Mouse (Mus musculus) adrenal gland, adult 18-20 months (tissue): Measurements from ENCODE around the gene Ganab. TPM values are rescaled to one million over a fixed set of nuclear protein-coding genes. Genes with fewer than 3 reads are reported as not detected.
"Not testable (repeated sequence)": the region's sequence is repeated elsewhere in the genome, so short reads cannot be mapped to it uniquely, and the experiment has no call there.

Experiments used
- DNase-seq, 2 experiments: peaks; one replicate each; pipeline ENCODE4 v3.0.0; 2021 to 2022; ENCODE audit warnings: low spot score in 2 of 2
- long read RNA-seq, 2 experiments: library from polyadenylated mRNA; stranded (forward); transcript quantifications; one replicate each; pipeline ENCODE4 v2.0.0; 2021
- total RNA-seq, 2 experiments: library from RNA; stranded (reverse); gene quantifications; 1 replicate in 1 of 2; 2 replicates in 1 of 2; pipeline ENCODE4 v1.2.3; 2021

The Ganab gene
- 100 to 1,000 TPM; 163 to 212 TPM for total RNA-seq
- long read RNA-seq, experiment 1, transcript Ganab-202 (24 exons, 3,788 nt), result major isoform, 23 of 47 reads
- long read RNA-seq, experiment 1, partial matches to known transcripts, result 18 of 47 reads
- long read RNA-seq, experiment 1, other reads (novel, unspliced or antisense), result 2 of 47 reads
- long read RNA-seq, experiment 2, transcript Ganab-202 (24 exons, 3,788 nt), result major isoform, 5 of 44 reads
- long read RNA-seq, experiment 2, partial matches to known transcripts, result 37 of 44 reads
- long read RNA-seq, experiment 2, other reads (novel, unspliced or antisense), result 2 of 44 reads

DNA sequence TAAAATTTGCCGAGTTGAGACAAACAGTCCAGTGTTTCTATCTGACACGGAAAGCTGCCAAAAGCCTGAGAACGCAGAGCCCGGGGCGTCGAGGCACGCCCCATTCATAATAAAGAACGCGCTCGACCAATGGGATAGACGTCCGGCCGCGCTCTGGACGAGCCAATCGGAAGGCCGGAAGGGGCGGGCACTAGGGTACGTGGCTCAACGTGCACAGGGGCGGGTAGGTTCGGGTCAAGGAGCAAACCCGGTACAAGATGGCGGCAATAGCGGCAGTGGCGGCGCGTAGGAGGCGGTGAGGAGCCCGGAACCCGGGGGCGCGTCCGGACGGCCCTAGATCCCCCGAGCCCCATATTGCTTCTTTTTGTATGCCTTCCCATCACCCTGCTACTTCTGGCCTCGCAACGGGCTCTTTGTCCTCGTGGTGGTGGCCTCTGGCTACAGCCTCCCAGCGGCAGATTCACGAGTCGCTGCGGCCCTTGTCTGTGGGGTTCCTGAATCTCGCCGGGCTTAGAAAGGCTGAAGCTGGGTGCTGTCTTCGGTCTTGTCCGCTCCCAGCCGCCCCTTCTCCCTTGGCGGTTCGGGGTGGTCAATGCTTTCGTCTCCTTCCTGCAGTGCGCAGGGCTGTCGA is at the start of gene Ganab:
Gene Ganab, plus strand, starts transcription at position 207 of the 631 bp plus-strand sequence.
- peak; percentile 89 to 92 for DNase-seq

DNA sequence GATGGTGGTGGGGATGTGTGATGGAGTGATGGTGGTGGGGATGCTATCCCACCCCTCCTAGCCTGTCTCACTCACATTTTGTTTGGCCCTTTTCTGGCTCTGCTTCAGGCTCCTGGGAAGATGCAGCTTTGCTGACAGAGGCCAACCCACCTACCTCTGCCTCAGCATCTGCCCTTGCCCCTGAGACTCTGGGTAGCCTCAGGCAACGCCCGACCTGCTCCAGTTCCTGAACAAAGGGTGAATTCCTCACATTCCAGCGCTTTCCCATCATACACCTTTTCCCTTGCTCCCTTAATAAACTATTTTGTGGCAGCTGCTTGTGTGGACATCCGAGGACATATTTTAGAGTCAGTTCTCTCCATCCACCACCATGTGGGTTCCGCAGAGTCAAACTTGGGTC is 49.5 kb upstream of the Ganab start:
- no peak for DNase-seq

DNA sequence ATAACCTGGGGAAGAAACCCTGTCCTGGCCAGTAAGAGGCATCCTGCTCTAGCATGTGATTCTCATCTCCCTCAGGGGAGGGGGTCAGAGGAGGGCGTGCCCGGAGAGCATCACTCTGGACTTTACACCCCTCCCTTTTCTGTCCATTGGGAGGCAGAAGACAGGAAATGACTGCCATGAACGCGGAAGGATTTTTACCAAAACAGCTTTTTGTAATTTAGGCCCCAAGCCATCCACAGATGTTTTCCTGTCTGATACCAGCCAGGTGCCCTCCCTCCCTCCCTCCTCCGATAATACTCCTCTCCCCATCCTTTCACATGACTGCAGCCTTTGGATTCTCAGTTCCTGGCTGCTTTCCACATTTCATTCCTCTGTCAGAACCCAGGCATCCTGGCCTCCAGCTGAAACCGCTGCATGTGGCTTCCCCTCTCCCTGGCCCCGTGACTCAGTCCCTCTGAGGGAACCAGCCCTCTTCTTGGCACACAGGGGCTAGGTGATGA is 47.4 kb upstream of the Ganab start, which contains the start of gene Lrrn4cl:
Gene Lrrn4cl, plus strand, starts transcription at position 367 of the 500 bp plus-strand sequence.
- peak in 1 of 2 experiments; percentile 30 for DNase-seq

DNA sequence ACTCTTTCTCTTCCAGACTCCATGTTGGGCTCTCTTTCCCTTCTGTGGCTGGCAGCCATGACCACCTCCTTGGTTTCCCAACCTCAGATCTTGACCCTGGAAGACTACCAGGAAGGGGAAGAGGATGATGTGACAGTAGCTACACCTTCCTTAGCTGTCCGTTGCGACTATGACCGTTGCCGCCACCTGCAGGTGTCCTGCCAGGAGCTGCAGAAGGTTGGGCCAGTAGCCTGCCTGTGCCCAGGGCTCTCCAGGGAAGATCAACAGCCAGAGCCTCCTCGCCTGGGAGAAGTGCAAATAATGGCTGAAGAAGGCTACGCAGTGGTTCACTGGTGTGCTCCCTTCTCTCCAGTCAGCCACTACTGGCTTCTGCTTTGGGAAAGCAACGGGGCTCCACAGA is 46.2 kb upstream of the Ganab start:
- DNase-seq, result no peak

DNA sequence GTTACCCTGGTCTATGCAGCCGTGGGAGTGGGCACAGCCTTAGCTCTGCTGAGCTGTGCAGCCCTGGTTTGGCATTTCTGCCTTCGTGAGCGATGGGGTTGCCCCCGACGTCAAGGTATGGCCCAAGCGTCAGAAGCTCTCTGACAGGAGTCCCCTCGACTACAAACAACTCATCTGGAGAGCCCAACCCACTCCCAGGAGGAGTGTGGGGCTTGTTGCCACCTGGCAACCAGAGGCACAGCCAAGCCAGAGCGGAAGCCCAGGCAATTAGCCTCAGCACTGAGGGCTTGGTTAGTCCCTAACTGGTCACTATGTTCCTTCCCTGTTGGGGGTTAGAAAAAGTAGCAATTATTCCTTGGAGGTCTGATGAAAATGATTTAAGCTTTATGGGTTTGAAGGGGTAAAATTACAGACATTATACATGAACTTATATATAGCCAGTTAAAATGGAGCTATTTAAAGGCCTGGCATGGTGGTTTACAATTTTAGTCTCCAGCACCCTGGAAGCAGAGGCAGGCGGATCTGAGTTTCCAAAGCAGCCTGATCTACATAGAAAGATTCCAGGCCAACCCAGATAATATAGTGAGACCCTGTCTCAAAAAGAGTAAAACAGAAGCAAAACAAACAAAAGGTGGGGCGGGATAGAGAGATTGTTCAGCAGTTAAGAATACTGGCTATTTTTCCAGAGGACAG is 45.5 kb upstream of the Ganab start:
- DNase-seq, result no peak

DNA sequence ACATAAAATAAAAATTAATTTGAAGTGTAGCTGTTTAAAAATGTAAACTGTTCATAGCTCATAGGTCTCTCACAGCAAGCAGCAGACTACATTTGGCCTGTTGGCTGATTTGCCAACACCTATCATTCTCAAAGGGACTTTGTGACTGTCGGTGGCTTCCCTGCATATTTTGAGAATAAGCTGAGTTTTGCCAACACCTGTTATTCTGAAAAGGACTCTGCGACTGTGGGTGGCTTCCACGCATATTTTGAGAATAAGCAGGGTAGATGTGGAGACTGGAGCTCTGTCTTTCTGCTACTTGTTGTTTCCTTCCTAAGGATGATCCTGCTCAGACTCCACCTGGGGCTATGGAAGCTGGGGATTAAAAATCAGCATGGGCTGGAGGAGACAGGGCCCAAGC is 44.8 kb upstream of the Ganab start:
- DNase-seq, result no peak

DNA sequence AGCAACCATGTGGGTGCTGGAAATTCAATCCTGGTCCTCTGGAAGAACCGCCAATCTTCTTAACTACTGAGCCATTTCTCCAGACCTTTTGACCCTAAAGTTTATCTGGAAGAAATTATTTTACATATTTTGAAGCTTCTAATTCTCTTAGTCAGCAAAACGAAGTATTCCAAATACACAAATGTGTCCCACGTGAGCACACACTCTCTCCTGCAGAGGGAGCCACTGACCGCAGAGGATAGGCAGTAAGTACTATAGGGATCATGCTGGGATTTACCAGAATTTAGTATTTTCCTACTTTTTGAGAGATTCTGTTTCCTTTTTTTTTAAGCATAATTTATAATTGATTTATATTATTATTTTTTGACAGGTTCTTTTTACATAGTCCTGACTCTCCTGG is 40.2 kb upstream of the Ganab start:
- DNase-seq, result no peak

DNA sequence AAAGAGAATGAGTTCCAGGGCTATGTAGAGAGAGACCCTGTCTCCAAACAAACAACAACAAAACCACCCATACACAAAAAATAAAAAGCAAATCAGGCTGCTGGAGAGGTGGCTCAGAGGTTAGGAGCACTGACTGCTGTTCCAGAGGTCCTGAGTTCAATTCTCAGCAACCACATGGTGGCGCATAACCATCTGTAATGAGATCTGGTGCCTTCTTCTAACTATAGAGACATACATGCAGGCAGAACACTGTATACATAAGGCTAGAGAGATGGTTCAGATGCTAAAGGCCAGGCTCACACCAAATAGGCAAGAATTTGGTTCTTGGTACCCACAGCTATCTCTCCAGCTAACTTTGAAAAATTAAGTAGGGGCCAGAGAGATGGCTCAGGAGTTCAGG is 38.9 kb upstream of the Ganab start:
- DNase-seq, result no peak

DNA sequence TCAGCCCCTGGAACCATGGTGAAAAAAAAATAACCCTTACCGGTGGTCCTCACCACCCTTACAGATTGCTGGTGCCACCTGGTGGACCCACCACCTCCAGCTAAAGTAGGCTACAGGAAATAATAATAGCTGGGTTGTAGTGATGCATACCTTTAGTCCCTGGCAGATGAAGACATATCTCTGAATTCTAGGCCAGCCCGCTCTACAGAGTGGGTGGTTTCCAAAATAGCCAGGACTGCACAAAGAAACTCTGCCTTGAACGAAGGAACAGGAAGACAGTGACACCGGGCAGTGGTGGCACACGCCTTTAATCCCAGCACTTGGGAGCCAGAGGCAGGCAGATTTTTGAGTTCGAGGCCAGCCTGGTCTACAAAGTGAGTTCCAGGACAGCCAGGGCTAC is 33.6 kb upstream of the Ganab start:
- no peak for DNase-seq

DNA sequence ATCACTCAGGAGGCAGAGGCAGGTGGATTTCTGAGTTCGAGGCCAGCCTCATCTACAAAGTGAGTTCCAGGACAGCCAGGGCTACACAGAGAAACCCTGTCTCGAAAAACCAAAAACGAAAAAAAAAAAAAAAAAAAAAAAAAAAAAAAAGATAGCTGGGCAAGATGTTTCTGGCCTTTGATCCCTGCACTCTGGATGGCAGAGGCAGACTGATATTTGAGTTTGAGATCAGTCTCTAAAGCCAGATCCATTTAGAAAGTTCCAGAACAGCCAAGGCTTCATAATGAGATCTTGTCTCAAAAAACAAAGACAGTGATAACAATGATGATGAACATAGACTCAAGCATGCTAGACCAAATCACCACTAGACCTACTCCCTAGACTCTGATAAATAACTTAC is 27.5 kb upstream of the Ganab start:
- DNase-seq, result not testable (repeated sequence)

DNA sequence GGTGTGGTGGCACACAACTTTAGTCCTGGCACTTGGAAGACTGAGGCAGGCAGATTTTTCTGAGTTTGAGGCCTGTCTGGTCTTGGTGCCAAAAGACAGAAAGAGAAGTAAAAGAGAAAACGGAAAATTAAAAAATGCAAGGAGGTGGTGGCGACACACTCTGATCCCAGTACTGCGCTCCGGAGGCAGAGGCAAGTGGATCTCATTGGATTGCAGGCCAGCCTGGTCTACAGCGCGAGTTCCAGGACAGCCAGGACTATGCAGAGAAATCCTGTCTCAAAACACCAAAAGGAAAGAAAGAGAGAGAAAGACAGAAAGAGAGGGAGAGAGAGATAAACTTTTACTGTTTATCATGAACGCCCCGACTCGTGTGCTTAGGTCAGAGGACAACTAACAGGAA is 27.0 kb upstream of the Ganab start:
- no peak for DNase-seq

DNA sequence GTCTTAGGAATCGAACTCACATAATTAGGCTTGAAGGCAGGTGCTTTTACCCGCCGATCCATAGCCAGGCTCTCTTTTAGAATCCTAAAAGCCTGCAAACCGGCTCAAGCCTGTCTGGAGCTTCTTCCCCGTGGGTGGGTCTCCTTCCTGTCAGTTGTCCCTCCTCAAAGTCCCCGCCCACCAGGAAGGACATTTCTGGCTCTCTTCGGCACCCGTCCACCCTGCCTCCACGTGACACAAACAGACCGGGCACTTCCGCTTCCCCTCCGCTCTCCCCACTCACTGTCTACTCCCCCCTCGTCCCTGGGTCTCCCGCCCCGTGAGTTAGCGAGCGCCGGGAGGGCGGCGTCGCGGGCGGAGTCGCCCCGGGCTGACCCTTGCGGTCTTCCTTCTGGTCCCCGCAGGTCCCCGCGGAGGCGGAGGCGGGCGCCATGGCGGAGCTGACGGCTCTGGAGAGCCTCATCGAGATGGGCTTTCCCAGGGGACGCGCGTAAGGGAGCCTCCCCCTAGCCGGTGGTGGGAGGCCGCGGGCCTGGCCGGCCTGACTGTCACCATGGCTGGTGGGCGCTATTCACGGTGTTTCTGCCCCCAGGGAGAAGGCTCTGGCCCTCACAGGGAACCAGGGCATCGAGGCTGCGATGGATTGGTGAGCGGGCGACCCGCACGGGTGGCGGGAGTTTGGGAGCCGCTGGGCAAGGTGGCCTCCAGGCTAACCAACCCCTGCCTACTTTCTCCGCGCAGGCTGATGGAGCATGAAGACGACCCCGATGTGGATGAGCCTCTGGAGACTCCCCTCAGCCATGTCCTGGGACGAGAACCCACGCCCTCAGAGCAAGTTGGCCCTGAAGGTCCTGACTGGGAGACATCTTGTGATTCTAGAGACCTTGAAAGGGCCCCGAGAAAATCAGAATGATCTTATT is 26.3 kb upstream of the Ganab start, which contains the start of gene Ubxn1:
Gene Ubxn1, plus strand, starts transcription at position 230 of the 920 bp plus-strand sequence.
- DNase-seq, result peak; percentile 95 to 97

DNA sequence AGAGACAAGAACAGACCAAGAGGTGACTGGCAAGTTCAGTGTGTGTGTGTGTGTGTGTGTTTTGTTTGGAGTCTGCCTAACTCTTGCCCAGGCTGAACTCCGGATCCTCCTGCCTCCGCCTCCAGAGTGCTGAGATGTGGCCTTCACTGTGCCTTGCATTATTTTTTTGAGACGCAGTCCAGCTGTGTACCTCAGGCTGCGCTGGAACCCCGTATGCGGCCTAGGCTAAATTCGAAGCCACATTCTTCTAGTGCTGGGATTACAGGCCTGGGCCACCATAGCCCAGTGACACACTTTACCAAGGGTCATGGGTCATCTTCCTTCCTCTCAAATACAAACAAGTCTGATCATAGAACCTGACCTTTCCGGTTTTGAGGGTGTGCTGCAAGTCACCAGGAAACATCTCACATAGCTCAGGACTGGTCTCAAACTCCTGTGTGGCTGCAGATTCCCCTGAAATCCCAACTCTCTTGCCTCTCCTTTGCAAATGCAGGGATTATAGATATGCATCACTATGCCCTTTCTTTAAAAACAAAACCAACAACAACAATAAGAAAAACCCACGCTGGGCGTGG is 25.5 kb upstream of the Ganab start:
- DNase-seq, result no peak

DNA sequence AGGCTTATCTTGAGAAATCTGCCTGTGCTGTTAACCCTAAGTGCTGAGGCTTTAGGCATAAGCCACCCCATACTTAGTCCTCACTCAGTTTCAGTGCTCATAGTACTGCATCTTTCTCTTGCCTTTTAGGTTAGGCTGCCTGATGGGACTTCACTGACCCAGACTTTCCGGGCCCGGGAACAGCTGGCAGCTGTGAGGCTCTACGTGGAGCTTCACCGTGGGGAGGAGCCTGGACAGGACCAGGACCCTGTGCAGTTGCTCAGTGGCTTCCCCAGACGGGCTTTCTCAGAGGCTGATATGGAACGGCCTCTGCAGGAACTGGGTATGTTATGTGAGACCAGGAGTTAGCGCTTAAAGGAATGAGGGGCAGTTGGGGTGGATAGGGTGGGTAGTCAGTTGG is 22.8 kb upstream of the Ganab start:
- DNase-seq, result no peak

DNA sequence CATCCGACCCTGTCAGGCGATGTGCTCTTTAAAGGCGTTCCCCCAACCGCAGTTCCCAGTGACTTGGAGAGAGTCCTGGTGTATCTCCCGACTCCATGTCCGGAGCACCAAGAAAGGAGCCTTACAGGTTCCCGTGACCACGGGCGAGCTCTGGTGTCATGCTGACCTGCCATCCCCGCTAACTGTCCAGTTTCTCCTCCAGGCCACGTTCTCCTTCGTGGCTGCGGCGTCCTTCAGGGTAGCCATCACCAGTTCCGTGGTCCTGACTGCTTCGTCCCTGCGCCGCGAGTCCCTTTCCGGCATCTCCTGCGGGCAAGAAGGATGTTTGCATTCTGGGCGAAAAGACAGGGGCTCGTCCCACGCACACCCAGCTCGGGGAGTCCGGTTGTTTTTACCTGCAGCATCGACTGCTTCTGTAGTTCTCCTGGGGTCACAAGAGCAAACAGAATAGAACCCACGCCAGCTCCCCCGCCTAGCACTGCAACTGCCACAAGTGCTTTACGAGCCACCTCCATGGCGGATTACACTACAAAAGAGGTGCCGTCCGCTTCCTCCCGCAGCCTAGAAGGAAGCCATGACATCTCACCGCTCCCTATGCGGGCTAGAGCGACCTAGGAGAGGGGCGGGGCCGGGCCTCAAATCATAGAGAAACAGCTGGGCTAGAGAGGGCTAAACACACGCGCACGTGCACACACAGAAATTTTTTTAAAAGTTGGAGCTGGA is 17.4 kb upstream of the Ganab start, which contains the start of gene Uqcc3:
Gene Uqcc3, minus strand, starts transcription at position 613 of the 723 bp plus-strand sequence.
- peak; percentile 83 to 85 for DNase-seq

DNA sequence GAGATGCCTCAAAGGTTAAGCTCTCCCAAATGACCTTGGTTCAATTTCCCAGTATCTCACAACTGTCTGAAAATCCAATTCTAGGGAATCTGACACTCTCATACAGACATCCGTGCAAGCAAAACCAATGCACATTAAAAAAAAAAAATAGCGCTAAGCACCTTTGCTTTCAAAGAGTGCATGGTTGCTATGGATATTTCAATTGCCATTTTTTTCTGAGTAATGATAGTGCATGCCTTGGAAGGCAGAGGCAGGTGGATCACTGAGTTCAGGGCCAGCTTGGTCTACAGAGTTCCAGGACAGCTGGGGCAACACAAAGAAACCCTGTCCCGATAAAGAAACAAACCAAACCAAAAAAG is 16.9 kb upstream of the Ganab start:
- DNase-seq, result no peak

DNA sequence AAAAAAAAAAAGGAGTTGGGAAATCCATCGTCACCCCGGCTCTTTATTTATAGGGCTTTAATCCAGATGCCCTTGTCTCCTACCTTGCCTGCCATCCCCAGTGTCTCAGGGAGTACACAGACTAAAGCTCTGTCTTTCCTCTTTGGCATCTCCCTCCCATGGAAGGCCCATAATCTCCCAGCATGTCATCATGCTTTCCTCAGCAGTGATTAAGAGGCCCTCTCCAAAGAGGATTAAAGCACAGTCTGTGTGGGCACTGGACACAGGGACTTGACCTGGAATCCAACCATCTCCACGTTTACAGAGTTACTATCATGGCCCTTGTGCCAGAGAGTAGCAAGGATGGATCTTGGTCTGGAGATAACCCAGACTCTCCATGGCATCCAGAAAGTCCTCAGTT is 14.3 kb upstream of the Ganab start, which contains the start of the genes Lbhd1 and Gm49403:
Gene Lbhd1, plus strand, starts transcription at position 117 of the 400 bp plus-strand sequence.
Gene Gm49403, plus strand, starts transcription at position 315 of the 400 bp plus-strand sequence.
- DNase-seq, result no peak

DNA sequence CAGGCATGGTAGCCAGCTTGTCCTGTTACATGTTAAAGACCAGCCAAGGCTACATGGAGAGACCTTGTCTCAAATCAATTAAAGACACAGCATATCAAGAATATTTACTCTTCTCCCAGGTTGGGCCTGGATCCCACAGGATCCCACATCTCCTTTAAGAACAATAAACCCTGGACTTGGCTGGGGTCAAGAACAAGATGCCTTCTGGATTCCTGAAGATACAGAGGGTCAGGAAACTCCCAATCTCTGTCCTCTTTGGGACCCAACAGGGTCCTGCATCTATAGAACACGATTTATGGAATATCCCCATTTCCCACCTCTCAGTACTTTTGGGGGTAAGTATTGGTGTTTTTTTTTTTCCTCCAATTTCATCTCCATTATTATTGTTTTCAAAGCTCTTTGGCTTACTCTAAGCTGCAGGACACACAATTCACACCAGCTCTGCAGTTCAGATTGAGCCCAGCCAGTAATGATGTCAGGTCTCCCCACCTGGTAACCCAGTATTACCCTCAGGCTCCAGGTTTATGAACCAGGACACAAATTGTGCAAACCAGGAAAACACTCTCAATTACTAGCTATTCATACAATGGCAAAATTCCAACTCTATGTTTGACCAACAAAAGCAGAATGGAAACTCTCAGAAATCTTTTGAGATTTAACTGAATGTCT is 10.8 kb upstream of the Ganab start:
- no peak for DNase-seq
